Mouse (Mus musculus) CD4-positive, CD25-positive, alpha-beta regulatory T cell, adult 4 months (primary cell): ENCODE data around the gene Ptpn21. TPM values are rescaled to one million over a fixed set of nuclear protein-coding genes. Genes with fewer than 3 reads are reported as not detected.
A peak's percentile ranks its signal among the peaks of the same experiment; 100 is the strongest.

Source experiments
- ATAC-seq: one replicate; pipeline ENCODE4 v1.8.0; 2017
- polyA plus RNA-seq, 2 experiments: library from polyadenylated mRNA; unstranded; fragments of 100-300 nt; shearing (Covaris generic); gene quantifications; one replicate each; pipeline ENCODE4 v1.2.1; 2017

The Ptpn21 gene
- polyA plus RNA-seq, result 1 to 10 TPM; 4.7 to 6.9 TPM

- ATAC-seq, result peak; percentile 19
These were observed at the start of gene Ptpn21 for GRCm38 (mm10) chr12:98736951-98737800. Gene Ptpn21, minus strand, starts transcription at chr12:98737405.

- ATAC-seq, result no peak
These were observed 47.0 kb upstream of the Ptpn21 start for GRCm38 (mm10) chr12:98784251-98784650.

GRCm38 (mm10) chr12:98779148-98779547, 41.9 kb upstream of the Ptpn21 start:
- ATAC-seq, result peak; percentile 39

- no peak for ATAC-seq
These were observed 40.3 kb upstream of the Ptpn21 start for GRCm38 (mm10) chr12:98777509-98777908.

- ATAC-seq, result peak; percentile 84
These were observed 29.0 kb upstream of the Ptpn21 start for GRCm38 (mm10) chr12:98766241-98766640.

- no peak for ATAC-seq
These were observed 22.5 kb upstream of the Ptpn21 start for GRCm38 (mm10) chr12:98759700-98760099.

- no peak for ATAC-seq
These were observed 20.4 kb upstream of the Ptpn21 start for GRCm38 (mm10) chr12:98757636-98758035.

GRCm38 (mm10) chr12:98747380-98747753, 10.2 kb upstream of the Ptpn21 start:
- ATAC-seq, result peak; percentile 31

GRCm38 (mm10) chr12:98746746-98747379, 9.7 kb upstream of the Ptpn21 start, which contains the start of gene Zc3h14:
Gene Zc3h14, plus strand, starts transcription at chr12:98746964.
- ATAC-seq, result peak; percentile 82

- ATAC-seq, result peak; percentile 66
These were observed 8.9 kb upstream of the Ptpn21 start for GRCm38 (mm10) chr12:98746131-98746530.

GRCm38 (mm10) chr12:98745626-98746025, 8.4 kb upstream of the Ptpn21 start:
- no peak for ATAC-seq

- ATAC-seq, result no peak
These were observed 3.9 kb upstream of the Ptpn21 start for GRCm38 (mm10) chr12:98741011-98741501.

- no peak for ATAC-seq
These were observed 671 bp upstream of the Ptpn21 start for GRCm38 (mm10) chr12:98737801-98738350.

GRCm38 (mm10) chr12:98734880-98735801, 2.1 kb downstream of the Ptpn21 start:
- no peak for ATAC-seq

- ATAC-seq, result peak; percentile 74
These were observed 2.8 kb downstream of the Ptpn21 start for GRCm38 (mm10) chr12:98734246-98734879.

- ATAC-seq, result no peak
These were observed 3.4 kb downstream of the Ptpn21 start for GRCm38 (mm10) chr12:98733776-98734175.

- peak; percentile 56 for ATAC-seq
These were observed 4.0 kb downstream of the Ptpn21 start for GRCm38 (mm10) chr12:98733165-98733564.

GRCm38 (mm10) chr12:98730682-98731081, 6.5 kb downstream of the Ptpn21 start:
- no peak for ATAC-seq

- ATAC-seq, result no peak
These were observed 10.0 kb downstream of the Ptpn21 start for GRCm38 (mm10) chr12:98727186-98727585.

GRCm38 (mm10) chr12:98726078-98726477, 11.1 kb downstream of the Ptpn21 start:
- ATAC-seq, result no peak

- ATAC-seq, result no peak
These were observed 12.2 kb downstream of the Ptpn21 start for GRCm38 (mm10) chr12:98724976-98725375.

GRCm38 (mm10) chr12:98724224-98724623, 13.0 kb downstream of the Ptpn21 start:
- ATAC-seq, result no peak
